Mouse (Mus musculus) midbrain, embryonic 15.5 days (tissue): ENCODE data around the gene Ngly1. TPM values are rescaled to one million over a fixed set of nuclear protein-coding genes. Genes with fewer than 3 reads are reported as not detected.
A peak's percentile ranks its signal among the peaks of the same experiment; 100 is the strongest.

ENCODE experiments used
- ATAC-seq: fragments of 200-750 bp; cut with Nextera tagmentation; replicated peaks from 2 replicates; pipeline ENCODE4 v1.8.0; 2017; ENCODE audit warnings: moderate TSS enrichment
- H3K27ac ChIP-seq: fragments of 300-500 bp; sonication (generic); 2 replicates; pipeline ENCODE4 v1.5.1; 2015; ENCODE audit warnings: mild to moderate bottlenecking, inconsistent platforms
- H3K27me3 ChIP-seq: fragments of 300-500 bp; sonication (generic); replicated peaks from 2 replicates; pipeline ENCODE4 v1.6.1; 2015; ENCODE audit warnings: inconsistent platforms
- H3K36me3 ChIP-seq: fragments of 300-500 bp; sonication (generic); replicated peaks from 2 replicates; pipeline ENCODE4 v1.6.1; 2015; ENCODE audit warnings: inconsistent platforms
- H3K4me1 ChIP-seq: fragments of 300-500 bp; sonication (generic); 2 replicates; pipeline ENCODE4 v1.6.1; 2015; ENCODE audit warnings: inconsistent platforms
- H3K4me2 ChIP-seq: fragments of 300-500 bp; sonication (generic); 2 replicates; pipeline ENCODE4 v1.6.1; 2015; ENCODE audit warnings: inconsistent platforms, mild to moderate bottlenecking, moderate library complexity
- H3K4me3 ChIP-seq: fragments of 300-500 bp; sonication (generic); 2 replicates; pipeline ENCODE4 v1.5.1; 2015; ENCODE audit warnings: mild to moderate bottlenecking, inconsistent platforms
- H3K9ac ChIP-seq: fragments of 300-500 bp; sonication (generic); 2 replicates; pipeline ENCODE4 v1.6.1; 2015; ENCODE audit warnings: mild to moderate bottlenecking, inconsistent platforms
- H3K9me3 ChIP-seq: fragments of 300-500 bp; sonication (generic); 2 replicates; pipeline ENCODE4 v1.6.1; 2016; ENCODE audit warnings: inconsistent platforms
- WGBS: fragments of 180-500 bp; shearing (Covaris S2); methylation state at CpG from one replicate; pipeline ENCODE4 v1.1.7; 2015; ENCODE audit warnings: mixed read lengths; 5-methylcytosine and 5-hydroxymethylcytosine counted together
- polyA plus RNA-seq: library from polyadenylated mRNA; unstranded; fragments of >200 nt; fragmentation: Nextera tagmentation; extraction: Ambion mirVana; gene quantifications from 2 replicates; pipeline ENCODE4 v1.2.1, GENCODE M21; 2015

Ngly1 gene
- polyA plus RNA-seq, 1 experiment from 2014 or later, result 26.0 TPM

DNA sequence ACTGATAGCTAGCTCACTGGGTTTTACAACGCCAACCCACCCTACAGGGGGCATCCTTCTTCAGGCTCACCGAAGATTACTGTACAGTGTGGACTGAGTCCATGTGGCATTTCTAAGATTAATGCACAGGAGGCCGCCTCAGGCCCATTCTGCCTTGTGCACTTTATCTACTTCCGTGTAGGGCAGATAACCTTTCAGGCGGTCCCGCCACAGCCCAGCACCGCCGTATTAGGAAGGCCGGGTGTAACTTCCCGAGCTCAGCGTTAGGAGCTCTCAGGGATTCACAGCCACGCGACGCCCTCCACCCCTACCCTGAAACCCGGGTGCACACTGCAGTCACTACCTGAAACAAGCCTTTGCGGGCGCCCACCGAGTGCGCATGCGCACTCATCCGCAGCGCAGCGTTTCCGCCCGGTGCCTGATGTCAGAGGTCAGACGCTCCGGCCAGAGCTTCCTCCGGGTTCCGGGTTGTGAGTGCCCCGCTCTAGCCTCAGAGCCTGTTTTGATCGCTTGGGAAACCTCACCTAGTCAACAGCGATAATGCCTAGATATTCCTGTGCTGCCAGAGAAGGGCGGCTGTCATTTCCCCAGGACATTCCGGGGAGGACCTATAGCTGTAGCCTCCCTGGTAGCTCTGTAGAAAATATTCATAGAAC is 6.0 kb upstream of the Ngly1 start:
- Histone ChIP-seq H3K27ac (peak overlapping the region; percentile 76), H3K4me1 (peaks cover 19% of the 10 kb centered on the region), H3K27me3 (no peaks in the 10 kb centered on the region), H3K4me3 (peak overlapping the region; percentile 63), H3K4me2 (peak overlapping the region; percentile 64), H3K36me3 (no peaks in the 10 kb centered on the region), H3K9ac (peak overlapping the region; percentile 66), H3K9me3 (no peaks in the 10 kb centered on the region)
- 5% methylated on average over 34 of the region's 34 CpGs for WGBS
- peak; percentile 94 for ATAC-seq

DNA sequence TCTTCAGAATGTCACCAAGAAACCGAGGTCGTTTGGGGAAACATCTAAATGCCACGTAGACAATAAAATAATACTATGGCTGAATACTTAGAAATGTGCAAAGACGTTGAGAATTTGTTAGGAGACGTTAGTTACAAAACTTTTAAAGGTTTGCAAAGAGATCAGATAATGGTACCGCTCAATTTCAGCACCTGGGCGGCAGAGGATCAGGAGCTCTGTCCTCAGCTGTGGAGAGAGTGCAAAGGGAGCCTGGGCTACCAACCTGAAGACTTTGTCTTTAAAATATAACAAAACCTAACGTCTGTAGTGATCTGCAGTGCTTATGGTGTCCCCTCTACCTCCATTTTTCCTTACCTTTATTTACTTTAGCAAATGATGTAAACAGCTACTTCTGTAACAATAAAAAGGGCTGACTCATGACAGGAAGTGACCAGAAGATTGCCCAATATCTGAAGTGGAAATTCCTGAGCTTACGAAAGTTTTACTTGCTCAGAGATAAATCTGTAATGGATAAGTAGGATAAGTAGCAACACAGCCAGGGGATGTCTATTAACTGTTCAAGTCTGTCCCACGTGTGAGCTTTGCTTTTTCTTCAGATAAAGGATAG is 5.4 kb upstream of the Ngly1 start:
- ATAC-seq, result no peak
- Histone ChIP-seq H3K27ac (peak overlapping the region; percentile 76), H3K4me2 (peak overlapping the region; percentile 64), H3K9ac (peak overlapping the region; percentile 66), H3K9me3 (no peaks in the 10 kb centered on the region), H3K27me3 (no peaks in the 10 kb centered on the region), H3K4me3 (peak overlapping the region; percentile 63), H3K36me3 (no peaks in the 10 kb centered on the region), H3K4me1 (peaks cover 24% of the 10 kb centered on the region)
- WGBS, result 19% methylated on average over 10 of the region's 10 CpGs

DNA sequence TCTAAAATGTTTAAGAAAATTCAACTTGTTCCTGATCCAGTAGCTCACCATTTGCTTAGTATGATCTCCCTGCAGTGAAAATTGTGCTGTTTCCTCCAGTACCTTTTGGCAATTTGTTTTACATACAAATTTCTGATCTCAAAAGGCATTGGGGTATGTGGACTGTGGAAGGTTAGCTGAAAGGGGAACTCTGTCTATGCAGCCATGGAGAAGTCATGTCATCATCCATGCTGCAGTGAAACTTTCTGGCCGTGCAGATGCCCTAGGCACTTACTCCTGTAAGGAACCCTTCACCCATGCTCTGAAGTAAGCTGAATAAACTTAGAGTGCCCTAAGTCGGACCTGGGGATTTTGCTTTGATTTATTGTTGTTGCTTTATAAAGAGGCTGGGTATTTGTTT is 4.7 kb upstream of the Ngly1 start:
- no peaks in the 10 kb centered on the region for H3K9me3 ChIP-seq
- H3K4me2 ChIP-seq, result no peak overlapping the region
- no peaks in the 10 kb centered on the region for H3K27me3 ChIP-seq
- H3K4me3 ChIP-seq, result no peak overlapping the region
- H3K27ac ChIP-seq, result no peak overlapping the region
- no peak overlapping the region for H3K9ac ChIP-seq
- 71% methylated on average over 2 of the region's 2 CpGs for WGBS
- ATAC-seq, result no peak
- no peaks in the 10 kb centered on the region for H3K36me3 ChIP-seq
- peaks cover 25% of the 10 kb centered on the region for H3K4me1 ChIP-seq

DNA sequence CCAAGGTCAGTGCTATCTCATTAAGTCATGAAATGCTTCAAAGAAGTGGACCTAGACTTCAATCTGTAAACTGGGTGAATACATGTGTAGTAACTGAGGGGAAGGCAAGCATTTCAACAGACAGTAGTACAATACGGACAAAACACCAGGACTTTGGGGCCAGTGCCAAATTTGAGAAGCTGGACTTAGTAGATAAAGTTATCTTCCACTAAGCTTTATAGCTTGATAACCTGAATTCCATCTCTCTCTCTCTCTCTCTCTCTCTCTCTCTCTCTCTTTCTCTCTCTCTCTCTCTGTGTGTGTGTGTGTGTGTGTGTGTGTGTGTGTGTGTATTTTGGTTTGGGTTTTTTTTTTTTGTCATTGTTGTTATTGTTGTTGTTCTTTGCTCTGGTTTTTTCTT is 4.0 kb upstream of the Ngly1 start:
- H3K4me3 ChIP-seq, result no peak overlapping the region
- no peaks in the 10 kb centered on the region for H3K27me3 ChIP-seq
- H3K4me1 ChIP-seq, result peaks cover 30% of the 10 kb centered on the region
- H3K9ac ChIP-seq, result no peak overlapping the region
- H3K36me3 ChIP-seq, result no peaks in the 10 kb centered on the region
- H3K27ac ChIP-seq, result no peak overlapping the region
- no peak overlapping the region for H3K4me2 ChIP-seq
- 79% methylated on average over 1 of the region's 1 CpGs for WGBS
- ATAC-seq, result no peak
- H3K9me3 ChIP-seq, result no peaks in the 10 kb centered on the region

DNA sequence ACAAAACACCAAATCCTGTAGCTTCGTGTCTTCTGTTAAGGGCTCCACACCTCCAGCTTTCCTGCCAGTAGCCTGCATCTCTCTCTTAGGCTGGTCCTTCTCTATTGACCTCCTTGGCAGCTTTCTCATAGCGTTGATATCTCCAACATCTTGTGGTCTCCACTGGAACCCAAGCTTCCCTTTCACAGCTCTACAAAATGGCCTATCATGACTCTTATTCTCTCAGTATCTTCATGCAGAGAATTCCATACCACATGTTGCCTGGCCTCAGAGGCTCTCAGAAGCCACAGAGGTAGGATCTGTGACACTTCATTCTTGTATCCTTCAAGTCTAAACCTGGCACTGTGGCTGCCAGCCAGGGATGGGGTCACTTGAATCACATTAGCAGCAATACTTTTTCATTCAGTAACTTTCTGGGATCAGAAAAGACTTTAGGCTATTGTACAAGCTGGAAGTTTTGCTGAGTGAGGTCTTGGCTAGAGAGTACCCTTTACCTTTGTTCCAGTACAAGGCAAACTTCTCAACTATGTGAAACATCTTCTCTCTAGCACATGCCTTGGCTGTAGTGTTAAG is 2.7 kb upstream of the Ngly1 start:
- Histone ChIP-seq H3K27ac (no peak overlapping the region), H3K4me3 (no peak overlapping the region), H3K4me1 (peaks cover 36% of the 10 kb centered on the region), H3K27me3 (no peaks in the 10 kb centered on the region), H3K4me2 (no peak overlapping the region), H3K36me3 (no peaks in the 10 kb centered on the region), H3K9ac (no peak overlapping the region), H3K9me3 (no peaks in the 10 kb centered on the region)
- WGBS, result 85% methylated on average over 2 of the region's 2 CpGs
- ATAC-seq, result no peak

DNA sequence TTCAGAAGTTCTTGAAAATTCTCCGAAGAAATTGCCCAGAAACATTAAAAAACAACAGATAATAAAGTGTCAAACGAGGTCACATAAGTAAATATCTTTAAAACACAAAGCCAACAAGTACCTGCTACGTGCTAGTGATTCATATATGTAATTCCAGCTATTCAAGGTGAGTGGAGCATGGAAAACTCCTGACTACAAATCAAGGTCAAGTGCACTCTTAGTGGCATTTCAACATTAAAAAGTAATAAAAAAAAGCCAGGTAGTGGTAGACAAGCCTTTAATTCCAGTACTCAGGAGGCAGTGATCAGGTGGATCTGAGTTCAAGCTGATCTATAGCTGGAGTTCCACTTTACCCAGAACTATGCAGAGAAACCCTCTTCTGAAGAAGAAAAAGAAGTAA is 945 bp upstream of the Ngly1 start:
- peak overlapping the region; percentile 56; the same call in 1 of the 2 replicates for H3K4me3 ChIP-seq
- H3K36me3 ChIP-seq, result no peaks in the 10 kb centered on the region
- H3K27me3 ChIP-seq, result no peaks in the 10 kb centered on the region
- ATAC-seq, result no peak
- H3K9me3 ChIP-seq, result no peaks in the 10 kb centered on the region
- H3K4me1 ChIP-seq, result peaks cover 29% of the 10 kb centered on the region
- H3K9ac ChIP-seq, result no peak overlapping the region
- 73% methylated on average over 3 of the region's 3 CpGs for WGBS
- H3K4me2 ChIP-seq, result no peak overlapping the region
- H3K27ac ChIP-seq, result no peak overlapping the region

DNA sequence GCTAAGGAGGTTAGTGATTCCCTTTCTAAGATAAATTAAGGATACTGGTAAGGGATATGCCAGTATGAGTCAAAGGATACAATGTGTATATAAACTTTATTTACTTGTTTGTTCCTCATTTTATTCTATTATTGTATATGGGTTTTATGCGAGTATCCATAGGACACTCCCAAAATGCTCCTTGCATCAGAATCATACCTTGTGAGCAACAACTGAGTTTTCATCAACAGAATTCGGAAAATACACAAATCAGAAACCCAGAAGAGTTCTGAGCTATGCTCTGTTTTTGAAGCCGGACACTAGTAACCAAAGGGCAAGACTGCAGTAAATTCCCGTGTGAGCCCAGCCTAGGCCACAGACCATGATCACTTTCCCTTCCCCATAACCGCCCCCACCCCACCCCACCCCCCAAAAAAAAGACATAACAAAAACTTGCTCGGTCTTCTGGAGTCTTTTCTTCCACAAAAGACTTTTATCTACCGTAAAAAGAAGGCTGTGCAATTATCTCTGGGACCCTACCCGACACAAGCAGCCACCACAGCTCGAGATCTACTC is 400 bp upstream of the Ngly1 start:
- Histone ChIP-seq H3K36me3 (no peaks in the 10 kb centered on the region), H3K9ac (peak overlapping the region; percentile 64), H3K4me3 (peak overlapping the region; percentile 56), H3K4me1 (peaks cover 25% of the 10 kb centered on the region), H3K4me2 (peak overlapping the region; percentile 77), H3K27ac (peak overlapping the region; percentile 72; the same call in 1 of the 2 replicates), H3K27me3 (no peaks in the 10 kb centered on the region), H3K9me3 (no peaks in the 10 kb centered on the region)
- WGBS, result 16% methylated on average over 9 of the region's 9 CpGs
- peak; percentile 48 for ATAC-seq

DNA sequence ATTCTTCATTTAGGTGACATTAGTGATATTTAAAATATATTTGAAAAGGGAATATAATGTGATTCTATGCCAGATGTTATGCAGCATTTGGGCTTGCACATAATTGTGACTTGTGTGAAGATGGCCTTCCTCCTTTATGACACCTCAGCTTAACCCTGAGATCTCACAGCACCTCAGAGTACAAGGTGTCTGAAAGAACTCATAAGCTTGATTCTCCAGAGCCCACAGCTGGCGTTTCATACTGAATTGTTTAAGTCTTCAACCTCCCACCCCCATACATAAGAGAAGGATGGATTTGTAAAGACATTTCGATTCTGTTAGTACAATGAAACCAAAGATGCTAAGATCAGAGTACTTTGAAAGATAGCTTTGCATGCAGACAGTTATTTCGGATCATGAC is 1.0 kb downstream of the Ngly1 start:
- peaks cover 17% of the 10 kb centered on the region for H3K4me1 ChIP-seq
- no peaks in the 10 kb centered on the region for H3K9me3 ChIP-seq
- no peak for ATAC-seq
- H3K4me2 ChIP-seq, result peak overlapping the region; percentile 77
- H3K4me3 ChIP-seq, result peak overlapping the region; percentile 56
- H3K36me3 ChIP-seq, result 0 out of 2 replicates have a peak, but pooled peaks cover under 1% of the 10 kb centered on the region
- no peak overlapping the region; the same call in 1 of the 2 replicates for H3K9ac ChIP-seq
- 63% methylated on average over 3 of the region's 3 CpGs for WGBS
- no peak overlapping the region for H3K27ac ChIP-seq
- no peaks in the 10 kb centered on the region for H3K27me3 ChIP-seq

DNA sequence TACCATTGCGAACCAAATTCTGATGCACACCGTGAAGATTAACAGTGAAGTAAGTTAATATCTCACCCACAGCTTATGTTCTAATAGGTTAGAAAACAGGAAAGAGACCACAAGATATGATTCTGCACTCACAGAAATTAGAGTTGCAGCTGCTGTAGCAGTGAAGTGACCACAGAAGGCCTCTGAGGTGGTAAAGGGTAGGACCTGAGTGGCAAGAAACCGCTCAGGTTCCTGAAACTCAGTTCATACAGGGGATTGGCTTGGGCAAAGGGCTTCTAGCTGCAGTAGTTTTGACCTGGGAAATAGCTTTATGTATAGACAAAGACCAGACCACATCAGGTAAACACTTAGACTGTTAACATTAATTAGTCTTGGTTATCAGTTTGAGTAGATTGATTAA is 6.7 kb downstream of the Ngly1 start:
- 97% methylated on average over 3 of the region's 3 CpGs for WGBS
- H3K4me1 ChIP-seq, result no peaks in the 10 kb centered on the region
- H3K9ac ChIP-seq, result no peak overlapping the region
- H3K4me2 ChIP-seq, result no peak overlapping the region
- H3K9me3 ChIP-seq, result no peaks in the 10 kb centered on the region
- H3K4me3 ChIP-seq, result no peak overlapping the region
- no peak overlapping the region for H3K27ac ChIP-seq
- no peaks in the 10 kb centered on the region for H3K27me3 ChIP-seq
- no peak for ATAC-seq
- H3K36me3 ChIP-seq, result 0 out of 2 replicates have a peak, but pooled peaks cover 10% of the 10 kb centered on the region

DNA sequence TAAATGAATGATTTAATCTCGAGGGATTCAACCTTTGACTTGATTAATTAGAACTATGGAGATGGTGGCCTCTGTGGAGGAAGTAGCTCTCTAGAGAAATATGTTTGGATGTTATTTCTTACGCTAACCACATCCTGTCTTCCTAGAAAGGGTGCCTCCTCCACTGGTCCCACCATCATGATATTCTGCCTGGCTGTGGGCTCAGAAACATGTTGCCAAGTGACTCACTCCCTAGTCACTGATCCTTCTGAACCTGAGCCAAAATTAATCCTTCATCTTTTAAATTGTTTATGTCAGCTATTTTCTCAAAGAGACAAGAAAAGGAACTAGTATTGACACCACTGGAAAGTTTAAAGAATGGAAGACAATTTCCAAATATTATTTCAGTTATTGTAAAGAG is 7.1 kb downstream of the Ngly1 start:
- no peaks in the 10 kb centered on the region for H3K9me3 ChIP-seq
- no peak overlapping the region for H3K27ac ChIP-seq
- WGBS, result 87% methylated on average over 2 of the region's 2 CpGs
- H3K4me2 ChIP-seq, result no peak overlapping the region
- H3K9ac ChIP-seq, result no peak overlapping the region
- H3K27me3 ChIP-seq, result no peaks in the 10 kb centered on the region
- no peaks in the 10 kb centered on the region for H3K4me1 ChIP-seq
- H3K36me3 ChIP-seq, result 0 out of 2 replicates have a peak, but pooled peaks cover 10% of the 10 kb centered on the region
- H3K4me3 ChIP-seq, result no peak overlapping the region
- ATAC-seq, result no peak

DNA sequence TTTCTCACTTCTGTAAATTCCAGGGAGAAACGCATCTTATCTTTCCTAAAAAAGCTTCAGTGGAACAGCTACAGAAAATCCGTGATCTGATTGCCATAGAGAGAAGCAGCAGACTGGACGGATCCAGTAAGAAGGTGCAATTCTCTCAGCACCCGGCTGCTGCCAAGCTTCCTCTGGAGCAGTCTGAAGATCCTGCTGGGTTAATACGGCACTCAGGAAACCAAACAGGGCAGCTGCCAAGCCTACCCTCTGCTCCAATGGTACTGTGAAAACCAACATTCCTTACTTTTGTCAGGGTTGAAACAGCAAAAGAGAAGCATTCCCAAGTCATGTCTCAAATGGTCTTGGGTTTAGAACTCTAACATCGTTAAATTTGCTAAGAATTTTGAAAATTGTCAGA is 11.5 kb downstream of the Ngly1 start:
- Histone ChIP-seq H3K36me3 (0 out of 2 replicates have a peak, but pooled peaks cover 5% of the 10 kb centered on the region), H3K4me2 (no peak overlapping the region), H3K9me3 (no peaks in the 10 kb centered on the region), H3K4me1 (no peaks in the 10 kb centered on the region), H3K4me3 (no peak overlapping the region), H3K27ac (no peak overlapping the region), H3K27me3 (no peaks in the 10 kb centered on the region), H3K9ac (no peak overlapping the region)
- no peak for ATAC-seq
- 79% methylated on average over 6 of the region's 6 CpGs for WGBS

DNA sequence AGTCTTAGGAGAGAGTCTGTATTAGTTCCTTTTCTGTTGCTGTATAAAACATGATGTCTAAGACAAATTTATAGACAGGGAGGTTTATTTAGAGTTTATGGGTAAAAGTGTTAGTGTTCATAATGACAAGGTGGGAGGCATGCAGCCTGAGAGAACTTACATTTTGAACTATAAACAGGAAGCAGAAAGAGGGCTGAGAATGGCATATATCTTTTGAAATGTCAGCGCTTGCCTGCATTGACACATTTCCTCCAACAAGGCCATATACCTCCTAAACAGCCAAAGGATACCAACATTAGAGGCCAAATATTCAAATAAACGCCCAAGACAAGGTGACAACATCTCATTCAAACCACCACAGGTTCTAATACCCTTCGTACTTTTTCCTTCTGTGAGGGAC is 12.8 kb downstream of the Ngly1 start:
- H3K4me1 ChIP-seq, result no peaks in the 10 kb centered on the region
- H3K36me3 ChIP-seq, result 0 out of 2 replicates have a peak, but pooled peaks cover 3% of the 10 kb centered on the region
- no peak for ATAC-seq
- H3K27me3 ChIP-seq, result no peaks in the 10 kb centered on the region
- no peaks in the 10 kb centered on the region for H3K9me3 ChIP-seq
- H3K4me2 ChIP-seq, result no peak overlapping the region
- H3K27ac ChIP-seq, result no peak overlapping the region
- 86% methylated on average over 3 of the region's 3 CpGs for WGBS
- H3K9ac ChIP-seq, result no peak overlapping the region
- H3K4me3 ChIP-seq, result no peak overlapping the region
